Mouse (Mus musculus) ovary, postnatal 10 days (tissue): ENCODE results near the gene Ptch2.
A peak's percentile ranks its signal among the peaks of the same experiment; 100 is the strongest.

Experiments used
- DNase-seq: peaks from one replicate; pipeline ENCODE4 v3.0.0; 2022; ENCODE audit warnings: low spot score

Gene Ptch2

DNA sequence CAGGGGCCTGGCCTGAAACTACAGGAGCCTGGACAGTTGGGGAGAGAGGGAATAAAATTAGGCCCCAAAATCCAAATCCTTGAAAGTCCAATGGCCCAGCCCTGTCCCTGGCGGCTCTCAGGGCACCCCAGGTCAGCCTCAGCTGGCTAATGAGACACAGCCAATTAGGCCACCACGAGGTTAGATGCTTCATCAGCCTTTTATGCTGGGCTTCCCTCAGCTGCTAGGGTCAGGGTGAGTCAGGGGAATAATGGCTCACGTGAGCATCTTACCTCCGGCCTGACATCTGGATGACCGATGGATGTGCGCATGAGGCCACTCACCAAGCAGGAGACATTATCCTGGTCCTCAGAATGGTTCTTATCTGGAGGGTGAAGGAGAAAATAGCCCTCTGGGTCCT is 34.9 kb downstream of the Ptch2 start:
- no peak for DNase-seq

GRCm38 (mm10) chr4:117131198-117131597 is 35.3 kb downstream of the Ptch2 start:
- no peak for DNase-seq

DNA sequence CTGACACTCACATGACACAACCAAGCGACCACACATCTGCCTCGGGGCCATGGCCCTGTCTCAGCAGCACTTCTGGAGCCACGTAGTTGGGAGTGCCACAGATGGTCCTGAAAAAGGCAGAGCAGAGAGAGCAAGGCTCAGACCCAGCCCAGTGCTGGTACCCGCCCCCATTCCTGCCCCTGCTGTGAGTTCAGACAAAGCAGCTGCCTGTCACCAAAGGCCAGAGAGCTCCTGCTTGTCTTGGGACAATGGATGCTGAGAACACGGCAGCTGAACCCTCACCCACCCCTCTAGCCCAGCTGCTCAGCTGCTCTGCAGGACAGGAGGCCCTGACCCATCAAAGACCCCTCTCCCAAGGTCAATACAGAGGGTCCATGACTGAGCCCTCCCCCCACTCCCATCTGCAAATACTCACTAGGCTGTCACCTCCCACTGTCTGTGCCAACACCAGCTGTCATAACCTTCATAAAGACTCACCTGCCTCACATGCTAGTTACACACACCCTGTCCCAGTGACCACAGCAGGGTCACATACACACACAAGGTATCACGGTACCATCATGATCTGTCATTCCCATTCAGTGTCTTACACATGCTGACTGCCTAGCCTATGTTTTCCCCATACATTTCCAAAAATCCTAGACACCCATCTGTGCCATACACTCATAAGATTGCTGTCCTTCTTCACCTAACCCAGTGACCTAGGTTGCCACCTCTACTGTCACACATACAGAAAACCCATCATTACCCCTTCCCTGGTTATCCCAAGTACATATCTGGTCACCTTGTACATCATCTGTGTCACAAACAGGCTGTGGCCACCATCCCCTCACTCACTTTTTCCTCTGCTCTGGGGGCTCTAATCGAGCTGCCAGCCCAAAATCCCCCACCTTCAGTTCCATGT is 36.3 kb downstream of the Ptch2 start:
- no peak for DNase-seq

- DNase-seq, result no peak
Observed at GRCm38 (mm10) chr4:117132794-117133143, 36.9 kb downstream of the Ptch2 start.

DNA sequence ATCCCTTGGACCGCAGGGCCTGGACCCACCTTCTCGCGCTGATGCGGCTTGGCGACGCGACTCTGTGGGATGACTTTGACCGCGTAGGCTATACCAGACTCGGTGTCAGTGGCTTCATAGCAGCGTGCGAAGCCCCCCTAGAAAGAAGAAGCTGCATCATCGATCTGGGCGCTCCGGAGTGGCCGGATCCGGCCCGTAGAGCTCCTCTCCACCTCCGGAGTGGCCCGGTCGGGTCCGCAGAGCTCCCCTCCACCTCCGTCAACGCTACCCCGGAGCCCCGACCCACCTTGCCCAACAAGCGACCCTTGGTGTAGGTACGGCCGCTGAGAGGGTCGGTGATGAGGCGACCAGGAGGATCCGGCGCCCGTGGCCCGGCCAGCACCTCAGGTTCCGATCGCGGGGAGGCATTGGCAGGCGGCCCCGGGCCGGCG is 37.5 kb downstream of the Ptch2 start:
- no peak for DNase-seq

DNA sequence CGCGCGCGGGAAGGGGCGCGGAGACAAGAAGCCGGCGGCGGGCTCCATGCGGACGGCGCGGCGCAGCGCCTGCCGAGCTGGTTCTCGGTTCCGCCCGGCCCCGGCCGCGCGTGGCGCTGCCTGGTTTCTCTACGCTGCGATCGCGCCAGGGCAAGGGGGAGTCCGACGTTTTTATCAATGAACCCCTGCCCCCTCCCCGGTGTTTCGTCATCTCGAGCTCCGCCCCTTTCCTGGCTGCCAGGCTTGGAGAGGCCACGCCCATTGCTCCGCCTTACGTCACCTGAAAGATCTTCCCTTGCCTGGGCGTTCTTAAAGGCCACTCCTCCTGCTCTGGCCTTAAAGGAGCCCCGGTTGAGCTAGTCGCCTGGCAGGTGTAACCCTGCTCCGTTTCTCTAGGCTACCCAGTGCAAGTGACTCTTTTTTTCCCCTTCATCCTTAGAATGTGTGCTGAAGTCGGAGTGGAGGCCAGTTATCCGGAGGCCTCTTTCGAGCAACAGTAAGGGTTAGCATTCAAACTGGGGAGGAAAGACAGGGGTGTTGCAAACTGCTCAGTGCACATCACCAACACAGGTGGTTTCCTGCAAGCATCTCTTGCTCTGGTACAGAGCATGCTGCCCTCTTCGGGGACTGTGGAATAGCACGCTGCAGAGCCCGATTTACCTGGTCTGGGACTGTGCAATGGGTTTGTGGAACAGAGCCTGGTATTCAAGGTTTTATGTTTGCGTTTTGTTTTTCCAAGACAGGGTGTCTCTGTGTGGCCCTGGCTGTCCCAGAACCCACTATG is 38.1 kb downstream of the Ptch2 start, which contains the start of gene Plk3:
Gene Plk3, minus strand, starts transcription at position 147 of the 784 bp plus-strand sequence.
- peak; percentile 88 for DNase-seq

GRCm38 (mm10) chr4:117134601-117134995 is 38.7 kb downstream of the Ptch2 start:
- no peak for DNase-seq

GRCm38 (mm10) chr4:117136034-117136433 is 40.2 kb downstream of the Ptch2 start:
- DNase-seq, result no peak

GRCm38 (mm10) chr4:117138295-117139216 is 42.7 kb downstream of the Ptch2 start:
- DNase-seq, result no peak

DNA sequence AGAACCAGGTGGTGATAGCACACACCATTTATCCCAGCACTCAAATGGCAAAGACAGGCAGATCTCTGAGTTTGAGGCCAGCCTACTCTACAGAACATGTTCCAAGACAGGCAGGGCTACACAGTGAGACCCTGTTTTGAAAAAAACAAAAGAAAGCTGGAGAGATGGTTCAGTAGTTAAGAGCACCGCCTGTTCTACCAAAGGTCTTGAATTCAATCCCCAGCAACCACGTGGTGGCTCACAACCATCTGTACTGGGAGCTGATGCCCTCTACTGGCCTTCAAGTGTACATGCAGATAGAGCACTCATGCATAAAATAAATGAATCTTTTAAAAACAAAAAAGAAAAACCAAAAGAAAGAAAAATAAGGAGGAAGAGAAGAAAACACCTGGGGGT is 43.3 kb downstream of the Ptch2 start:
- no peak for DNase-seq

- no peak for DNase-seq
Observed at GRCm38 (mm10) chr4:117140613-117141012, 44.7 kb downstream of the Ptch2 start.

GRCm38 (mm10) chr4:117143023-117143422 is 47.1 kb downstream of the Ptch2 start:
- no peak for DNase-seq

- DNase-seq, result no peak
Observed at GRCm38 (mm10) chr4:117145248-117145647, 49.4 kb downstream of the Ptch2 start.

- no peak for DNase-seq
Observed at GRCm38 (mm10) chr4:117146176-117146575, 50.3 kb downstream of the Ptch2 start.

- no peak for DNase-seq
Observed at GRCm38 (mm10) chr4:117148047-117148713, 52.3 kb downstream of the Ptch2 start.

DNA sequence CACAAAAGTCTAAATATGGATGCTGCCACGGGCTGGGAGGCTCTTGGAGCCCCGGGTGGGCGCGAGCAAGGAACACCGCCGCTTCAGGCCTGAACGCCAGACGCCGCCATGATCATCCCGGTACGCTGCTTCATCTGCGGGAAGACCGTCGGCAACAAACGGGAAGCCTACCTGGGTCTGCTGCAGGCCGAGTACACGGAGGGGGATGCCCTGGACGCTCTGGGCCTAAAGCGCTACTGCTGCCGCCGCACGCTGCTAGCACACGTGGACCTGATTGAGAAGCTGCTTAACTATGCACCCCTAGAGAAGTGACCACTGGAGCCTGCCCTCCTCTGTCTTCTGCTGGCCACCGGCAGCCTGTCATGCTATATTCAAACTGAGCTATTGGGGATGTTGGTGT is 52.9 kb downstream of the Ptch2 start:
- no peak for DNase-seq

DNA sequence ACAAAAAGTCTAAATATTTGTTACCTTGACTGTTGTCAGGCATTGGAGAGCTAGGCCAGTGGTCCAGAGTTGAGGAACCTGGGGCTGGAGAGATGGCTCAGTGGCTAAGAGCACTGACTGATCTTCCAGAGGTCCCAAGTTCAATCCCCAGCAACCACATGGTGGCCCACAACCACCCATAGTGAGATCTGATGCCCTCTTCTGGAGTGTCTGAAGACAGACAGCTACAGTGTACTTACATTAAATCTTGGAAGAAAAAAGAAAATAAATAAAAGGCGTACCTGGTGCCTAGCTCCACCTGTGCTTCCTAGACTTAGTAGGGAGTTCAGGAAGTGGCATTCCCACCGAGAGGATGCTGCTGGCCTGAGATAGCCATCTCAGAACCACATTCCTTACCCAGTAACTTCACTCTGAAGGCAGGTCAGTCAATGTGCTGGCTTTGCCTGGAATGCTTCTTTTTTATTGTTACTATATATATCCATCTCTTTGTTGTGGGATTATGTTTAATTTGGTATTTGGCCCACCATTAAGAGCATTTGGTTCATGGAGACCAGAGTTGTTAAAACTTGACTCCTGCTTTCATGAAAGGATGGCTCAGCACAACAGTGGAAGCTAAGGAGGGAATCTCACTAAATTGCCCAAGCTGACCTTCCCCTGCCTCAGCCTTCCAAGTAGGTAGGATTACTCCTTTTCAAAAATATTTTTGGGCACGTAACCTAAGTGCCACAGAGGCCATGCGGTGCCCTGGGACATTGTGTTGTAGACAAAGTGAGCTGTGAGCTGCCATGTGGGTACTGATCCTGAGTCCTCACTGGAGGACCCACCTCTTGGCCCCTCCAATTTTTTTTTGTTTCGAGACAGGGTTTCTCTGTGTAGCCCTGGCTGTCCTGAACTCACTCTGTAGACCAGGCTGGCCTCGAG is 53.7 kb downstream of the Ptch2 start:
- DNase-seq, result no peak

DNA sequence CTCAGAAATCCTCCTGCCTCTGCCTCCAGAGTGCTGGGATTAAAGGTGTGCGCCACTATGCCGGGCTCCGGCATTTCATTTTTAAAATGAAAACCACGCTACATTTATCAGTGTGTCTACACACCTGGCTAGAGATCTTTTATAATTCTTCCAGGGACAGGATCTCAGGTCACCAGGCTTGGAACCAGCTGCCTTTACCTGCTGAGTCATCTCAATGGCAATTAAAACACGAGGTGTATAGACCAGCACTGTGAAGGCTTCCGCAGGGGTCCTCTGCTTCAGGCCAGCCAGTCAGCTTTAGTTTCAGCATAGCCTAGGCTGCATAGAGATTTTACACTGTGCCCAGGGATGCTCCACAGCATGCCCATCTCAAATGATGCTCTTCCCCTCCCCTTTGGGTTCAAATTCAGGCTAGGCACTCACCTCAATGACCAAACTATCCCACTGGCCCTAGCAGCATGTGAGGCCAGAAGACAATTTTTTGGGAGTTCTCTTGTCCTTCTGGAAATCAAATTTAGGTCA is 54.4 kb downstream of the Ptch2 start:
- no peak for DNase-seq

GRCm38 (mm10) chr4:117151416-117151815 is 55.5 kb downstream of the Ptch2 start:
- no peak for DNase-seq

GRCm38 (mm10) chr4:117152714-117153113 is 56.8 kb downstream of the Ptch2 start:
- DNase-seq, result no peak
